Mouse (Mus musculus): Measurements from ENCODE around the gene Kctd10. TPM values are rescaled to one million over a fixed set of nuclear protein-coding genes. Genes with fewer than 3 reads are reported as not detected.

Gene Kctd10
- polyA plus RNA-seq, 1 experiment = 87.7 TPM

GRCm38 (mm10) chr5:114369921-114370320 lies 10.4 kb downstream of the Kctd10 start:
- Histone ChIP-seq H3K4me1 (replicated peaks; ENCODE audit: control insufficient read depth, insufficient read depth, low read length) (peaks cover 20% of the 10 kb centered on the region), H3K27me3 (ENCODE audit: control insufficient read depth, insufficient read depth, low read length) (no peaks in the 10 kb centered on the region), H3K27ac (ENCODE audit: control insufficient read depth, insufficient read depth, low read length) (no peak overlapping the region), H3K36me3 (ENCODE audit: control insufficient read depth, insufficient read depth, low read length) (peaks cover 36% of the 10 kb centered on the region), H3K4me3 (ENCODE audit: control insufficient read depth, insufficient read depth, low read length) (no peak overlapping the region)
- TF ChIP-seq CTCF (IDR thresholded peaks at IDR 0.05; ENCODE audit: borderline replicate concordance, control insufficient read depth, extremely low read depth, insufficient read depth, low read length, poor library complexity) = no peak
- TF ChIP-seq POLR2A (IDR thresholded peaks at IDR 0.05; ENCODE audit: control insufficient read depth, extremely low read depth, insufficient read depth, low read length, poor library complexity) = no peak
- DNase-seq = no peak
- 92% methylated on average over 9 of the region's 9 CpGs for WGBS

GRCm38 (mm10) chr5:114368803-114369496 lies 11.4 kb downstream of the Kctd10 start:
- Histone ChIP-seq H3K4me3 (ENCODE audit: control insufficient read depth, insufficient read depth, low read length) (no peak overlapping the region), H3K36me3 (ENCODE audit: control insufficient read depth, insufficient read depth, low read length) (peaks cover 40% of the 10 kb centered on the region), H3K4me1 (replicated peaks; ENCODE audit: control insufficient read depth, insufficient read depth, low read length) (peaks cover 12% of the 10 kb centered on the region; the same call in 1 of the 2 replicates), H3K27me3 (ENCODE audit: control insufficient read depth, insufficient read depth, low read length) (no peaks in the 10 kb centered on the region), H3K27ac (ENCODE audit: control insufficient read depth, insufficient read depth, low read length) (no peak overlapping the region)
- WGBS = 95% methylated on average over 16 of the region's 16 CpGs
- DNase-seq = no peak
- no peak for TF ChIP-seq POLR2A (IDR thresholded peaks at IDR 0.05; ENCODE audit: control insufficient read depth, extremely low read depth, insufficient read depth, low read length, poor library complexity)
- no peak for TF ChIP-seq CTCF (IDR thresholded peaks at IDR 0.05; ENCODE audit: borderline replicate concordance, control insufficient read depth, extremely low read depth, insufficient read depth, low read length, poor library complexity)

- 94% methylated on average over 14 of the region's 14 CpGs for WGBS
- Histone ChIP-seq H3K4me1 (replicated peaks; ENCODE audit: control insufficient read depth, insufficient read depth, low read length) (peaks cover 11% of the 10 kb centered on the region; the same call in 1 of the 2 replicates), H3K36me3 (ENCODE audit: control insufficient read depth, insufficient read depth, low read length) (peaks cover 34% of the 10 kb centered on the region), H3K27ac (ENCODE audit: control insufficient read depth, insufficient read depth, low read length) (no peak overlapping the region), H3K27me3 (ENCODE audit: control insufficient read depth, insufficient read depth, low read length) (no peaks in the 10 kb centered on the region), H3K4me3 (ENCODE audit: control insufficient read depth, insufficient read depth, low read length) (no peak overlapping the region)
- no peak for DNase-seq
- TF ChIP-seq CTCF (IDR thresholded peaks at IDR 0.05; ENCODE audit: borderline replicate concordance, control insufficient read depth, extremely low read depth, insufficient read depth, low read length, poor library complexity) (no peak), POLR2A (IDR thresholded peaks at IDR 0.05; ENCODE audit: control insufficient read depth, extremely low read depth, insufficient read depth, low read length, poor library complexity) (no peak)
These were observed 12.2 kb downstream of the Kctd10 start for GRCm38 (mm10) chr5:114368121-114368520.

- no peak for TF ChIP-seq POLR2A (IDR thresholded peaks at IDR 0.05; ENCODE audit: control insufficient read depth, extremely low read depth, insufficient read depth, low read length, poor library complexity)
- no peak for TF ChIP-seq CTCF (IDR thresholded peaks at IDR 0.05; ENCODE audit: borderline replicate concordance, control insufficient read depth, extremely low read depth, insufficient read depth, low read length, poor library complexity)
- H3K4me3 ChIP-seq (ENCODE audit: control insufficient read depth, insufficient read depth, low read length) = no peak overlapping the region
- peaks cover 32% of the 10 kb centered on the region for H3K36me3 ChIP-seq (ENCODE audit: control insufficient read depth, insufficient read depth, low read length)
- H3K4me1 ChIP-seq (replicated peaks; ENCODE audit: control insufficient read depth, insufficient read depth, low read length) = no peaks in the 10 kb centered on the region; the same call in 1 of the 2 replicates
- 52% methylated on average over 23 of the region's 23 CpGs for WGBS
- H3K27me3 ChIP-seq (ENCODE audit: control insufficient read depth, insufficient read depth, low read length) = no peaks in the 10 kb centered on the region
- no peak for DNase-seq
- no peak overlapping the region for H3K27ac ChIP-seq (ENCODE audit: control insufficient read depth, insufficient read depth, low read length)
These were observed 15.1 kb downstream of the Kctd10 start for GRCm38 (mm10) chr5:114365043-114365752.

GRCm38 (mm10) chr5:114360968-114361367 lies 19.3 kb downstream of the Kctd10 start:
- Histone ChIP-seq H3K4me1 (replicated peaks; ENCODE audit: control insufficient read depth, insufficient read depth, low read length) (peaks cover 5% of the 10 kb centered on the region; the same call in 1 of the 2 replicates), H3K27ac (ENCODE audit: control insufficient read depth, insufficient read depth, low read length) (no peak overlapping the region), H3K27me3 (ENCODE audit: control insufficient read depth, insufficient read depth, low read length) (no peaks in the 10 kb centered on the region), H3K4me3 (ENCODE audit: control insufficient read depth, insufficient read depth, low read length) (no peak overlapping the region), H3K36me3 (ENCODE audit: control insufficient read depth, insufficient read depth, low read length) (peaks cover 14% of the 10 kb centered on the region)
- no peak for DNase-seq
- WGBS = 63% methylated on average over 15 of the region's 15 CpGs
- TF ChIP-seq POLR2A (IDR thresholded peaks at IDR 0.05; ENCODE audit: control insufficient read depth, extremely low read depth, insufficient read depth, low read length, poor library complexity) (no peak), CTCF (IDR thresholded peaks at IDR 0.05; ENCODE audit: borderline replicate concordance, control insufficient read depth, extremely low read depth, insufficient read depth, low read length, poor library complexity) (no peak)

- Histone ChIP-seq H3K27me3 (ENCODE audit: control insufficient read depth, insufficient read depth, low read length) (no peaks in the 10 kb centered on the region), H3K27ac (ENCODE audit: control insufficient read depth, insufficient read depth, low read length) (no peak overlapping the region), H3K4me3 (ENCODE audit: control insufficient read depth, insufficient read depth, low read length) (no peak overlapping the region), H3K36me3 (ENCODE audit: control insufficient read depth, insufficient read depth, low read length) (no peaks in the 10 kb centered on the region; the same call in 1 of the 2 replicates), H3K4me1 (replicated peaks; ENCODE audit: control insufficient read depth, insufficient read depth, low read length) (peaks cover 5% of the 10 kb centered on the region; the same call in 1 of the 2 replicates)
- DNase-seq = no peak
- 57% methylated on average over 8 of the region's 8 CpGs for WGBS
- TF ChIP-seq POLR2A (IDR thresholded peaks at IDR 0.05; ENCODE audit: control insufficient read depth, extremely low read depth, insufficient read depth, low read length, poor library complexity) = no peak
- no peak for TF ChIP-seq CTCF (IDR thresholded peaks at IDR 0.05; ENCODE audit: borderline replicate concordance, control insufficient read depth, extremely low read depth, insufficient read depth, low read length, poor library complexity)
These were observed 20.7 kb downstream of the Kctd10 start for GRCm38 (mm10) chr5:114359586-114359985.

All from thymus, adult 2 months (tissue).